Mouse (Mus musculus): ENCODE results near the gene Jmjd4. TPM values are rescaled to one million over a fixed set of nuclear protein-coding genes. Genes with fewer than 3 reads are reported as not detected.

Jmjd4 gene
- 14.3 and 18.1 TPM in 2 replicates for total RNA-seq (2012; rRNA removed)
- polyA plus RNA-seq (2012; ENCODE audit: insufficient read depth in 1 of 2, insufficient read length in 2 of 2, low read depth in 1 of 2, low replicate concordance in 2 of 2, missing spikeins in 1 of 2), result 10 to 100 TPM in 1 of 2 experiments, not detected in 1; 14.5 TPM

GRCm38 (mm10) chr11:59449741-59450229 is at the start of gene Jmjd4:
Jmjd4 (plus strand) TSS chr11:59450045.
- no peaks in the 10 kb centered on the region for H3K27me3 ChIP-seq (ENCODE audit: control insufficient read depth in 1 of 2, insufficient read depth in 2 of 2, low read length in 2 of 2)
- peak within 1 kb of the TSS; percentile 92 for H3K9ac ChIP-seq (ENCODE audit: control insufficient read depth, low read depth, low read length, poor library complexity, severe bottlenecking)
- peak within 1 kb of the TSS; percentile 87 to 95 for H3K4me3 ChIP-seq (ENCODE audit: control insufficient read depth in 1 of 2, insufficient read depth in 1 of 2, low read depth in 2 of 2, low read length in 2 of 2)
- H3K27ac ChIP-seq (ENCODE audit: control insufficient read depth, low read depth, low read length), result peak within 1 kb of the TSS; percentile 71
- H3K4me1 ChIP-seq (ENCODE audit: control insufficient read depth in 1 of 2, insufficient read depth in 2 of 2, low read length in 2 of 2), result peaks cover 3 to 16% of the 10 kb centered on the region in 2 experiments; a peak in 3 of 4 replicates
- peak; percentile 96 for DNase-seq (ENCODE audit: low read depth, low spot score)
- H3K9me3 ChIP-seq (replicated peaks; ENCODE audit: insufficient read depth, low read length), result no peaks in the 10 kb centered on the region
- H3K79me2 ChIP-seq (ENCODE audit: control insufficient read depth, insufficient read depth, low read length, poor library complexity), result peaks cover 14% of the 10 kb centered on the region
- peaks cover 5 to 9% of the 10 kb centered on the region in 2 experiments for H3K36me3 ChIP-seq (ENCODE audit: control insufficient read depth in 1 of 2, insufficient read depth in 2 of 2, low read length in 2 of 2)
- TF ChIP-seq E2F4 (IDR thresholded peaks at IDR 0.05; ENCODE audit: borderline replicate concordance, low read depth, low read length) (peak; percentile 43; the same call in 1 of the 2 replicates), MEF2A (IDR thresholded peaks at IDR 0.05; ENCODE audit: extremely low read depth, insufficient replicate concordance, low read depth, low read length, poor library complexity, severe bottlenecking) (no peak), JUND (IDR thresholded peaks at IDR 0.05; ENCODE audit: low read depth, low read length) (no peak), ZNF384 (IDR thresholded peaks at IDR 0.05; ENCODE audit: low read depth, low read length) (no peak), MYB (IDR thresholded peaks at IDR 0.05; ENCODE audit: low read depth, low read length) (no peak), MYC (IDR thresholded peaks at IDR 0.05; ENCODE audit: low read depth, low read length) (peak; percentile 78; the same call in 1 of the 2 replicates), UBTF (IDR thresholded peaks at IDR 0.05; ENCODE audit: borderline replicate concordance, insufficient read depth, low read depth, low read length) (no peak), GATA1 (IDR thresholded peaks at IDR 0.05; ENCODE audit: low read depth, low read length) (no peak), CTCF (IDR thresholded peaks at IDR 0.05 in 2 of 3, conservative IDR thresholded peaks at IDR 0.05 in 1 of 3; ENCODE audit: control insufficient read depth in 1 of 3, insufficient read depth in 1 of 3, low read depth in 2 of 3, low read length in 3 of 3, poor library complexity in 1 of 3, severe bottlenecking in 1 of 3) (no peak), TCF12 (IDR thresholded peaks at IDR 0.05; ENCODE audit: low read depth, low read length) (peak; percentile 78), NRF1 (IDR thresholded peaks at IDR 0.05; ENCODE audit: insufficient read depth, low read depth, low read length, poor library complexity, severe bottlenecking) (peak; percentile 95), KAT2A (conservative IDR thresholded peaks at IDR 0.05; ENCODE audit: low read depth, low read length) (no peak; the same call in 1 of the 2 replicates), BHLHE40 (IDR thresholded peaks at IDR 0.05; ENCODE audit: borderline replicate concordance, low read depth, low read length) (no peak), MAX (IDR thresholded peaks at IDR 0.05; ENCODE audit: low read length) (peak; percentile 67; the same call in 1 of the 2 replicates), TBP (IDR thresholded peaks at IDR 0.05; ENCODE audit: low read depth, low read length) (peak; percentile 93), NELFE (IDR thresholded peaks at IDR 0.05; ENCODE audit: low read depth, low read length) (peak; percentile 97), MAZ (IDR thresholded peaks at IDR 0.05; ENCODE audit: low read depth, low read length) (peak; percentile 75; the same call in 1 of the 2 replicates), SIN3A (IDR thresholded peaks at IDR 0.05; ENCODE audit: low read length) (peak; percentile 86), USF1 (IDR thresholded peaks at IDR 0.05; ENCODE audit: low read depth, low read length) (no peak), GABPA (IDR thresholded peaks at IDR 0.05; ENCODE audit: low read depth, low read length) (no peak), ZKSCAN1 (IDR thresholded peaks at IDR 0.05; ENCODE audit: low read depth, low read length) (no peak), HCFC1 (IDR thresholded peaks at IDR 0.05; ENCODE audit: low read depth, low read length) (peak; percentile 89), RCOR1 (IDR thresholded peaks at IDR 0.05; ENCODE audit: low read depth, low read length) (no peak), EP300 (IDR thresholded peaks at IDR 0.05; ENCODE audit: low read depth in 1 of 2, low read length in 2 of 2) (no peak), ZC3H11A (IDR thresholded peaks at IDR 0.05; ENCODE audit: low read depth, low read length) (no peak), RAD21 (IDR thresholded peaks at IDR 0.05; ENCODE audit: low read depth, low read length) (no peak), POLR2AphosphoS5 (IDR thresholded peaks at IDR 0.05; ENCODE audit: borderline replicate concordance, low read depth, low read length) (no peak), ZMIZ1 (IDR thresholded peaks at IDR 0.05; ENCODE audit: low read depth, low read length) (peak; percentile 92), POLR2AphosphoS2 (IDR thresholded peaks at IDR 0.05; ENCODE audit: low read length) (peak; percentile 75; the same call in 1 of the 2 replicates), USF2 (IDR thresholded peaks at IDR 0.05; ENCODE audit: borderline replicate concordance in 1 of 2, insufficient read depth in 1 of 2, low read depth in 1 of 2, low read length in 2 of 2) (no peak), CHD2 (IDR thresholded peaks at IDR 0.05; ENCODE audit: low read length) (peak; percentile 47; the same call in 1 of the 2 replicates), MAFK (IDR thresholded peaks at IDR 0.05; ENCODE audit: borderline replicate concordance, low read depth, low read length) (no peak), ELF1 (IDR thresholded peaks at IDR 0.05; ENCODE audit: low read depth, low read length) (peak; percentile 31; the same call in 1 of the 2 replicates), POLR2A (IDR thresholded peaks at IDR 0.05; ENCODE audit: control insufficient read depth in 1 of 2, insufficient read depth in 1 of 2, low read depth in 1 of 2, low read length in 2 of 2, poor library complexity in 1 of 2) (peak; percentile 88 to 92), MXI1 (IDR thresholded peaks at IDR 0.05; ENCODE audit: low read depth, low read length) (peak; percentile 81), ETS1 (IDR thresholded peaks at IDR 0.05; ENCODE audit: low read depth, low read length) (peak; percentile 16; the same call in 1 of the 2 replicates)
